Mouse (Mus musculus) liver, adult 2 months (tissue): ENCODE measurements around the gene Scn11a.

ENCODE experiments used
- CTCF ChIP-seq: fragments of 200-500 bp; IDR thresholded peaks from 2 replicates; pipeline ENCODE4 v1.5.1; 2011; ENCODE audit warnings: low read depth, low read length, control low read depth
- POLR2A ChIP-seq: fragments of 200-500 bp; IDR thresholded peaks from 2 replicates; pipeline ENCODE4 v1.6.1; 2011; ENCODE audit warnings: low read length, control low read depth; ENCODE audit not compliant: insufficient read depth; ENCODE audit errors: extremely low read depth

- TF ChIP-seq CTCF (no peak), POLR2A (no peak)
Measured at GRCm38 (mm10) chr9:119743900-119744299, 81.4 kb downstream of the Scn11a start.
